Mouse (Mus musculus): ENCODE measurements around the gene Fbxo33. TPM values are rescaled to one million over a fixed set of nuclear protein-coding genes. Genes with fewer than 3 reads are reported as not detected.

The Fbxo33 gene
- 53.1 TPM for total RNA-seq (2023)

DNA sequence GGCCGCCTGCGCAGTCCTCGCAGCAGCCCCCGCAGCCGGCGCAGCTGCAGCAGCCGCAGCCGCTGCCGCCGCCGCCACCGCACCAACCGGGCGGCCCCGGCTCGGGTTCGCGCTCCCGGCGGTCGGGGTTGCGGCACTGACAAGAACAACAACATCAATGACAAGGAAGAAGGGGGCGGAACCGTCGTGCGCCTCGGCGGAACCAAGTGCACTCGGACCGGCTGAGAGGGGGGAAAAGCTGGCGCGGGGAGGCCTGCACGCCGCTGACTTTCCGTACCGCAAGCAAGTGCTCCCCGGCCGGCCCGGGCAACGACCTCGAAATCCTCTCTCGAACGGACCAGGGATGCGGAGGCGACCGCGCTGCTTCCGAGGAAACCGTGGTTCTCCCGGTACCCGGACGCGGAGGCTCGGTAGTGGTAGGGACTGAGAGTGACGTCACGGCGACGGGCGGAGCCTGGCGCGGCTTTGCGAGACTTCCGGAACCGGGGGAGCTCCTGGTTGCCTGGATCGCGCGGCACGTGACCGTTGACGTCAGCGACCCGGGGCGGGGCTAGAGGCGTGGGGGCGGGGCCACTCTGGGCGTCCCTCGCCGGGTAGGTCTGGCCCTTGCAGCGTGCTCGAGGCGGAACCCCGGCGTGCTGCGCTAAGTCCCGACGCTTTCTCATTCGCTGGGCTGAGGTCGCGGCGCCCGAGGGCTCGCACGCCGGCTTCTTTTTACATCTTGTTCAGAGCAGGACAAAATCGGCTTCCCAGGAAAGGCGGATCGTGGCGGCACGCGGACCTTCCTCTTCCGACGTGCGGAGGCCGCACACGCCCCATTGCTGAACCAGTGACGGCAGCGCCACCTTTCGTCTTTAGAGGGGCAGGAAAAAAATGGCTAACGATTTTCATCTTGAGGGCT is at the start of gene Fbxo33:
Gene Fbxo33 (minus strand): TSS at position 401 of the 901 bp plus-strand sequence.

Other genes starting within 250 kb of the Fbxo33 start
- gene Sec23a, start 207.7 kb downstream of the Fbxo33 start, total RNA-seq (2023): 18.2 TPM
- gene Gemin2, start 206.3 kb downstream of the Fbxo33 start, total RNA-seq (2023): 13.8 TPM
- gene Trappc6b, start 158.3 kb downstream of the Fbxo33 start, total RNA-seq (2023): 75.4 TPM
- 68.4 TPM for gene Pnn, start 152.8 kb downstream of the Fbxo33 start, total RNA-seq (2023)
- gene Mia2, start 123.9 kb downstream of the Fbxo33 start, total RNA-seq (2023): 121 TPM